Mouse (Mus musculus) lung, adult 18-20 months (tissue): ENCODE data around the gene Txndc5.

ENCODE experiments used
- DNase-seq, 2 experiments: peaks; one replicate each; pipeline ENCODE4 v3.0.0; 2022; ENCODE audit warnings: mixed read lengths in 2 of 2

Txndc5 gene

GRCm38 (mm10) chr13:38526116-38526515 is 2.5 kb downstream of the Txndc5 start:
- DNase-seq, result peak in 1 of 2 experiments; percentile 30

GRCm38 (mm10) chr13:38525261-38525660 is 3.4 kb downstream of the Txndc5 start:
- no peak for DNase-seq

- no peak for DNase-seq
Measured at GRCm38 (mm10) chr13:38523231-38523630, 5.4 kb downstream of the Txndc5 start.

GRCm38 (mm10) chr13:38522056-38522654 is 6.5 kb downstream of the Txndc5 start:
- DNase-seq, result peak in 1 of 2 experiments; percentile 54

GRCm38 (mm10) chr13:38520299-38520698 is 8.3 kb downstream of the Txndc5 start:
- no peak for DNase-seq

- DNase-seq, result no peak
Measured at GRCm38 (mm10) chr13:38516582-38516981, 12.0 kb downstream of the Txndc5 start.

- DNase-seq, result no peak
Measured at GRCm38 (mm10) chr13:38515845-38516244, 12.8 kb downstream of the Txndc5 start.

- peak in 1 of 2 experiments; percentile 61 for DNase-seq
Measured at GRCm38 (mm10) chr13:38515431-38515830, 13.2 kb downstream of the Txndc5 start.

GRCm38 (mm10) chr13:38513921-38514320 is 14.7 kb downstream of the Txndc5 start:
- no peak for DNase-seq

GRCm38 (mm10) chr13:38511979-38512378 is 16.6 kb downstream of the Txndc5 start:
- DNase-seq, result peak; percentile 37 to 48

GRCm38 (mm10) chr13:38509681-38510341 is 18.8 kb downstream of the Txndc5 start:
- no peak for DNase-seq

GRCm38 (mm10) chr13:38506936-38507335 is 21.7 kb downstream of the Txndc5 start:
- DNase-seq, result no peak

- DNase-seq, result peak in 1 of 2 experiments; percentile 35
Measured at GRCm38 (mm10) chr13:38506320-38506719, 22.3 kb downstream of the Txndc5 start.

GRCm38 (mm10) chr13:38503137-38503849 is 25.3 kb downstream of the Txndc5 start:
- peak; percentile 32 to 39 for DNase-seq

GRCm38 (mm10) chr13:38501314-38501713 is 27.3 kb downstream of the Txndc5 start:
- no peak for DNase-seq

- no peak for DNase-seq
Measured at GRCm38 (mm10) chr13:38496715-38497114, 31.9 kb downstream of the Txndc5 start.

- DNase-seq, result no peak
Measured at GRCm38 (mm10) chr13:38486767-38487166, 41.9 kb downstream of the Txndc5 start.

GRCm38 (mm10) chr13:38484701-38485100 is 43.9 kb downstream of the Txndc5 start:
- no peak for DNase-seq

GRCm38 (mm10) chr13:38481021-38481420 is 47.6 kb downstream of the Txndc5 start:
- DNase-seq, result no peak

- DNase-seq, result no peak
Measured at GRCm38 (mm10) chr13:38476936-38477335, 51.7 kb downstream of the Txndc5 start.

- DNase-seq, result no peak
Measured at GRCm38 (mm10) chr13:38473497-38473896, 55.1 kb downstream of the Txndc5 start.

GRCm38 (mm10) chr13:38472636-38473035 is 56.0 kb downstream of the Txndc5 start:
- no peak for DNase-seq

- no peak for DNase-seq
Measured at GRCm38 (mm10) chr13:38470882-38471281, 57.7 kb downstream of the Txndc5 start.

- no peak for DNase-seq
Measured at GRCm38 (mm10) chr13:38463410-38463809, 65.2 kb downstream of the Txndc5 start.
